9 mouse cellular contexts compared by ENCODE assay signal in genomic region chr5:96921973-96922715, GRCm38 (mm10).
DNase-seq lines count a peak whose midpoint lies in the region; ATAC-seq and TF ChIP-seq lines count a peak whose summit lies in the region.
"Had no signal": no experiment of that assay in that cellular context is flagged by ENCODE, and none has a peak within 500 bp of the region (broad histone marks: within the 10 kb centered on the region; RNA-seq: fewer than 3 reads in every experiment).

No protein-coding gene starts in this region.

- H3K4me3 ChIP-seq in MEL (ENCODE audit: control insufficient read depth in 1 of 2, insufficient read depth in 1 of 2, low read depth in 2 of 2, low read length in 2 of 2), result peak overlapping the region; percentile 50 to 56
- no peak overlapping the region for H3K4me3 ChIP-seq in hindbrain, embryonic 11.5 days (ENCODE audit: low read depth, low read length)
- 0 out of 2 replicates have a peak overlapping the region, but pooled peaks have one; percentile 14 for H3K4me3 ChIP-seq in liver, embryonic 11.5 days (ENCODE audit: low read depth, low read length)
- H3K4me3 ChIP-seq in cerebellum, adult 2 months (replicated peaks; ENCODE audit: insufficient read depth, low read depth, low read length), result no peak overlapping the region
- H3K4me3 ChIP-seq: myocyte had no signal

- peaks cover 47 to 62% of the 10 kb centered on the region in 2 experiments for H3K4me1 ChIP-seq in MEL (ENCODE audit: control insufficient read depth in 1 of 2, insufficient read depth in 2 of 2, low read length in 2 of 2)
- no peaks in the 10 kb centered on the region for H3K4me1 ChIP-seq in hindbrain, embryonic 11.5 days (replicated peaks; ENCODE audit: control insufficient read depth, insufficient read depth, low read length)
- peaks cover 52% of the 10 kb centered on the region for H3K4me1 ChIP-seq in liver, embryonic 11.5 days (replicated peaks; ENCODE audit: control insufficient read depth, insufficient read depth, low read length)
- no peaks in the 10 kb centered on the region for H3K4me1 ChIP-seq in cerebellum, adult 2 months (ENCODE audit: control insufficient read depth, insufficient read depth, low read length)

- TF ChIP-seq RAD21 in MEL (IDR thresholded peaks at IDR 0.05; ENCODE audit: low read depth, low read length), result no peak

- intact Hi-C loops in left cerebral cortex, postnatal 14 days (cut with DNase I), result no loop called here

- peak overlapping the region; percentile 97 for H3K27ac ChIP-seq in MEL (ENCODE audit: control insufficient read depth, low read depth, low read length)
- 0 out of 2 replicates have a peak overlapping the region, but pooled peaks have one; percentile 10 for H3K27ac ChIP-seq in hindbrain, embryonic 11.5 days (ENCODE audit: low read depth, low read length)
- H3K27ac ChIP-seq in liver, embryonic 11.5 days (ENCODE audit: low read depth, low read length), result peak overlapping the region; percentile 81
- no peak overlapping the region for H3K27ac ChIP-seq in cerebellum, adult 2 months (ENCODE audit: insufficient read depth, low read length)

- TF ChIP-seq CTCF in MEL (IDR thresholded peaks at IDR 0.05 in 2 of 3, conservative IDR thresholded peaks at IDR 0.05 in 1 of 3; ENCODE audit: control insufficient read depth in 1 of 3, insufficient read depth in 1 of 3, low read depth in 2 of 3, low read length in 3 of 3, poor library complexity in 1 of 3, severe bottlenecking in 1 of 3), result no peak
- TF ChIP-seq CTCF in brain, embryonic 14.5 days (IDR thresholded peaks at IDR 0.05; ENCODE audit: borderline replicate concordance, extremely low read depth, insufficient read depth, insufficient read length), result no peak
- no peak for TF ChIP-seq CTCF in cerebellum, adult 2 months (IDR thresholded peaks at IDR 0.05; ENCODE audit: borderline replicate concordance, insufficient read depth, low read depth, low read length)

- no peak for ATAC-seq in hindbrain, embryonic 11.5 days (ENCODE audit: low FRiP score)
- ATAC-seq in liver, embryonic 11.5 days (replicated peaks; ENCODE audit: low FRiP score), result no peak

- H3K79me2 ChIP-seq in MEL (ENCODE audit: control insufficient read depth, insufficient read depth, low read length, poor library complexity), result no peaks in the 10 kb centered on the region; the same call in none of the 2 replicates

- H3K4me2 ChIP-seq in hindbrain, embryonic 11.5 days (replicated peaks; ENCODE audit: low read depth, low read length), result no peak overlapping the region
- H3K4me2 ChIP-seq in liver, embryonic 11.5 days, result peak overlapping the region; percentile 49

- TF ChIP-seq POLR2A in MEL (IDR thresholded peaks at IDR 0.05; ENCODE audit: control insufficient read depth in 1 of 2, insufficient read depth in 1 of 2, low read depth in 1 of 2, low read length in 2 of 2, poor library complexity in 1 of 2), result peak in 1 of 2 experiments; percentile 54; a peak in 3 of 4 replicates
- TF ChIP-seq POLR2A in brain, embryonic 14.5 days (IDR thresholded peaks at IDR 0.05; ENCODE audit: borderline replicate concordance, extremely low read depth, insufficient read depth, insufficient read length, poor library complexity, severe bottlenecking), result no peak
- no peak for TF ChIP-seq POLR2A in cerebellum, adult 2 months (IDR thresholded peaks at IDR 0.05; ENCODE audit: borderline replicate concordance, insufficient read depth, low read length)

- peak; percentile 76 for DNase-seq in MEL (ENCODE audit: low read depth, low spot score)
- peak; percentile 39 for DNase-seq in brain, embryonic 14.5 days (ENCODE audit: low read depth)
- no peak for DNase-seq in hindbrain, embryonic 11.5 days (ENCODE audit: low spot score)
- DNase-seq in liver, embryonic 11.5 days (ENCODE audit: low spot score), result no peak
- no peak for DNase-seq in cerebellum, adult 2 months
- no peak for DNase-seq in left cerebral cortex, postnatal 14 days (ENCODE audit: low spot score in 2 of 2)
- DNase-seq in retina, embryonic 14.5 days (ENCODE audit: low spot score), result no peak
- no peak for DNase-seq in urinary bladder, postnatal 14 days (ENCODE audit: low spot score)

- H3K36me3 ChIP-seq in MEL (ENCODE audit: control insufficient read depth in 1 of 2, insufficient read depth in 2 of 2, low read length in 2 of 2), result peaks cover 0 to 70% of the 10 kb centered on the region in 2 experiments; a peak in 2 of 4 replicates
- H3K36me3 ChIP-seq in hindbrain, embryonic 11.5 days (ENCODE audit: control insufficient read depth, insufficient read depth, low read length), result no peaks in the 10 kb centered on the region
- no peaks in the 10 kb centered on the region for H3K36me3 ChIP-seq in liver, embryonic 11.5 days (ENCODE audit: control insufficient read depth, insufficient read depth, low read length)

- 76% methylated on average over 11 of the region's 11 CpGs for WGBS in hindbrain, embryonic 11.5 days
- WGBS in liver, embryonic 11.5 days, result 33% methylated on average over 11 of the region's 11 CpGs
- 61% methylated on average over 11 of the region's 11 CpGs for WGBS in cerebellum, adult 2 months

- TF ChIP-seq EP300 in MEL (IDR thresholded peaks at IDR 0.05; ENCODE audit: low read depth in 1 of 2, low read length in 2 of 2), result peak; percentile 58 to 81

- no peaks in the 10 kb centered on the region for H3K9me3 ChIP-seq in MEL (replicated peaks; ENCODE audit: insufficient read depth, low read length)
- H3K9me3 ChIP-seq in hindbrain, embryonic 11.5 days (ENCODE audit: control insufficient read depth, low read length), result no peaks in the 10 kb centered on the region
- no peaks in the 10 kb centered on the region for H3K9me3 ChIP-seq in liver, embryonic 11.5 days (ENCODE audit: control insufficient read depth, low read length)

- no peaks in the 10 kb centered on the region for H3K27me3 ChIP-seq in MEL (ENCODE audit: control insufficient read depth in 1 of 2, insufficient read depth in 2 of 2, low read length in 2 of 2)
- no peaks in the 10 kb centered on the region for H3K27me3 ChIP-seq in hindbrain, embryonic 11.5 days (ENCODE audit: control insufficient read depth, insufficient read depth, low read length)
- H3K27me3 ChIP-seq in liver, embryonic 11.5 days (replicated peaks; ENCODE audit: control insufficient read depth, insufficient read depth, low read length), result no peaks in the 10 kb centered on the region
- H3K27me3 ChIP-seq in cerebellum, adult 2 months (ENCODE audit: control insufficient read depth, insufficient read depth, low read length), result no peaks in the 10 kb centered on the region

- peak overlapping the region; percentile 67 for H3K9ac ChIP-seq in MEL (ENCODE audit: control insufficient read depth, low read depth, low read length, poor library complexity, severe bottlenecking)
- H3K9ac ChIP-seq in hindbrain, embryonic 11.5 days (ENCODE audit: low read depth, low read length), result no peak overlapping the region
- H3K9ac ChIP-seq in liver, embryonic 11.5 days (ENCODE audit: low read depth, low read length), result peak overlapping the region; percentile 56

TF ChIP-seq in MEL, 35 proteins besides CTCF, POLR2A, EP300 and RAD21 (continues in another document):
- no peak for TF ChIP-seq BHLHE40 (IDR thresholded peaks at IDR 0.05; ENCODE audit: borderline replicate concordance, low read depth, low read length)
- TF ChIP-seq SIN3A (IDR thresholded peaks at IDR 0.05; ENCODE audit: low read length), result no peak; the same call in 1 of the 2 replicates
- TF ChIP-seq CHD2 (IDR thresholded peaks at IDR 0.05; ENCODE audit: low read length), result no peak
- 0 out of 2 replicates have a peak, but pooled peaks have one; percentile 61 for TF ChIP-seq ZMIZ1 (IDR thresholded peaks at IDR 0.05; ENCODE audit: low read depth, low read length)
- peak; percentile 30 for TF ChIP-seq MXI1 (IDR thresholded peaks at IDR 0.05; ENCODE audit: low read depth, low read length)
- TF ChIP-seq MAZ (IDR thresholded peaks at IDR 0.05; ENCODE audit: low read depth, low read length), result peak; percentile 50; the same call in 1 of the 2 replicates
- no peak for TF ChIP-seq MAFK (IDR thresholded peaks at IDR 0.05; ENCODE audit: borderline replicate concordance, low read depth, low read length)
- no peak for TF ChIP-seq POLR2AphosphoS5 (IDR thresholded peaks at IDR 0.05; ENCODE audit: borderline replicate concordance, low read depth, low read length)
- peak; percentile 59 for TF ChIP-seq TCF12 (IDR thresholded peaks at IDR 0.05; ENCODE audit: low read depth, low read length)
- TF ChIP-seq TBP (IDR thresholded peaks at IDR 0.05; ENCODE audit: low read depth, low read length), result 0 out of 2 replicates have a peak, but pooled peaks have one; percentile 49
- no peak for TF ChIP-seq GABPA (IDR thresholded peaks at IDR 0.05; ENCODE audit: low read depth, low read length)
- no peak for TF ChIP-seq UBTF (IDR thresholded peaks at IDR 0.05; ENCODE audit: borderline replicate concordance, insufficient read depth, low read depth, low read length)
- TF ChIP-seq MEF2A (IDR thresholded peaks at IDR 0.05; ENCODE audit: extremely low read depth, insufficient replicate concordance, low read depth, low read length, poor library complexity, severe bottlenecking), result no peak
- no peak for TF ChIP-seq E2F4 (IDR thresholded peaks at IDR 0.05; ENCODE audit: borderline replicate concordance, low read depth, low read length)
- TF ChIP-seq ZKSCAN1 (IDR thresholded peaks at IDR 0.05; ENCODE audit: low read depth, low read length), result no peak
- no peak for TF ChIP-seq USF1 (IDR thresholded peaks at IDR 0.05; ENCODE audit: low read depth, low read length)
- peak; percentile 53; the same call in 1 of the 2 replicates for TF ChIP-seq RCOR1 (IDR thresholded peaks at IDR 0.05; ENCODE audit: low read depth, low read length)
- TF ChIP-seq NELFE (IDR thresholded peaks at IDR 0.05; ENCODE audit: low read depth, low read length), result no peak; the same call in 1 of the 2 replicates
- TF ChIP-seq TAL1 (IDR thresholded peaks at IDR 0.05; ENCODE audit: low read length), result peak; percentile 74
- TF ChIP-seq MYB (IDR thresholded peaks at IDR 0.05; ENCODE audit: low read depth, low read length), result peak; percentile 49; the same call in 1 of the 2 replicates
- TF ChIP-seq HCFC1 (IDR thresholded peaks at IDR 0.05; ENCODE audit: low read depth, low read length), result peak; percentile 31; the same call in 1 of the 2 replicates
- TF ChIP-seq ETS1 (IDR thresholded peaks at IDR 0.05; ENCODE audit: low read depth, low read length), result peak; percentile 74
- TF ChIP-seq ZNF384 (IDR thresholded peaks at IDR 0.05; ENCODE audit: low read depth, low read length), result no peak
- TF ChIP-seq MYC (IDR thresholded peaks at IDR 0.05; ENCODE audit: low read depth, low read length), result no peak; the same call in 1 of the 2 replicates
- 0 out of 2 replicates have a peak, but pooled peaks have one; percentile 11 for TF ChIP-seq SMC3 (IDR thresholded peaks at IDR 0.05; ENCODE audit: low read depth, low read length)
- no peak; the same call in 1 of the 2 replicates for TF ChIP-seq ELF1 (IDR thresholded peaks at IDR 0.05; ENCODE audit: low read depth, low read length)
- peak; percentile 85 for TF ChIP-seq GATA1 (IDR thresholded peaks at IDR 0.05; ENCODE audit: low read depth, low read length)
- no peak for TF ChIP-seq MAX (IDR thresholded peaks at IDR 0.05; ENCODE audit: low read length)

Comparison
In these comparisons a context has a peak if more than half of its experiments do, and no peak if none do; other contexts are left out.
1. DNase-seq: peak in MEL (single experiment) and brain, embryonic 14.5 days (single experiment); none in hindbrain, embryonic 11.5 days (single experiment), liver, embryonic 11.5 days (single experiment), cerebellum, adult 2 months (0 of 2), left cerebral cortex, postnatal 14 days (0 of 2), retina, embryonic 14.5 days (single experiment) and urinary bladder, postnatal 14 days (single experiment).
2. H3K4me3 ChIP-seq: peak in MEL (2 of 2) and liver, embryonic 11.5 days (single experiment); none in hindbrain, embryonic 11.5 days (single experiment) and cerebellum, adult 2 months (single experiment).